Mouse (Mus musculus): ENCODE data around the gene Lrp2. TPM values are rescaled to one million over a fixed set of nuclear protein-coding genes. Genes with fewer than 3 reads are reported as not detected.

The Lrp2 gene
- polyA plus RNA-seq, 1 experiment from 2014 or later, result 0.04 TPM

- Histone ChIP-seq H3K27me3 (no peaks in the 10 kb centered on the region), H3K36me3 (no peaks in the 10 kb centered on the region), H3K27ac (no peak overlapping the region), H3K9me3 (no peaks in the 10 kb centered on the region), H3K4me3 (no peak overlapping the region), H3K4me1 (no peaks in the 10 kb centered on the region), H3K4me2 (replicated peaks) (no peak overlapping the region), H3K9ac (no peak overlapping the region)
- WGBS, result 78% methylated on average over 3 of the region's 3 CpGs
- no peak for ATAC-seq (ENCODE audit: low FRiP score, low read depth)
These were observed 199.6 kb downstream of the Lrp2 start for GRCm38 (mm10) chr2:69386118-69386871.

GRCm38 (mm10) chr2:69382838-69383237 is 203.0 kb downstream of the Lrp2 start:
- Histone ChIP-seq H3K9ac (no peak overlapping the region), H3K36me3 (no peaks in the 10 kb centered on the region), H3K27me3 (no peaks in the 10 kb centered on the region), H3K4me2 (replicated peaks) (no peak overlapping the region), H3K4me1 (peaks cover 3% of the 10 kb centered on the region; the same call in 1 of the 2 replicates), H3K9me3 (no peaks in the 10 kb centered on the region), H3K4me3 (no peak overlapping the region), H3K27ac (no peak overlapping the region)
- ATAC-seq (ENCODE audit: low FRiP score, low read depth), result no peak
- WGBS, result 89% methylated on average over 5 of the region's 5 CpGs

GRCm38 (mm10) chr2:69381740-69382139 is 204.1 kb downstream of the Lrp2 start:
- Histone ChIP-seq H3K4me3 (no peak overlapping the region), H3K9ac (no peak overlapping the region), H3K9me3 (no peaks in the 10 kb centered on the region), H3K4me1 (peaks cover 3% of the 10 kb centered on the region; the same call in 1 of the 2 replicates), H3K4me2 (replicated peaks) (no peak overlapping the region), H3K27ac (no peak overlapping the region), H3K36me3 (no peaks in the 10 kb centered on the region), H3K27me3 (no peaks in the 10 kb centered on the region)
- 41% methylated on average over 8 of the region's 8 CpGs for WGBS
- no peak for ATAC-seq (ENCODE audit: low FRiP score, low read depth)

- Histone ChIP-seq H3K4me2 (replicated peaks) (no peak within 1 kb of the TSS), H3K4me3 (no peak within 1 kb of the TSS), H3K4me1 (peaks cover 3% of the 10 kb centered on the region; the same call in 1 of the 2 replicates), H3K9me3 (no peaks in the 10 kb centered on the region), H3K27ac (no peak within 1 kb of the TSS), H3K27me3 (no peaks in the 10 kb centered on the region), H3K36me3 (no peaks in the 10 kb centered on the region), H3K9ac (no peak within 1 kb of the TSS)
- WGBS, result 58% methylated on average over 13 of the region's 13 CpGs
- ATAC-seq (ENCODE audit: low FRiP score, low read depth), result no peak
These were observed 205.6 kb downstream of the Lrp2 start, which contains the start of gene Dhrs9 for GRCm38 (mm10) chr2:69380281-69380680. Gene Dhrs9, plus strand, starts transcription at chr2:69380445.

GRCm38 (mm10) chr2:69379801-69380200 is 206.1 kb downstream of the Lrp2 start:
- no peak overlapping the region for H3K27ac ChIP-seq
- no peaks in the 10 kb centered on the region for H3K9me3 ChIP-seq
- no peak overlapping the region for H3K9ac ChIP-seq
- H3K4me2 ChIP-seq (replicated peaks), result no peak overlapping the region
- no peak for ATAC-seq (ENCODE audit: low FRiP score, low read depth)
- H3K27me3 ChIP-seq, result no peaks in the 10 kb centered on the region
- H3K4me3 ChIP-seq, result no peak overlapping the region
- peaks cover 3% of the 10 kb centered on the region; the same call in 1 of the 2 replicates for H3K4me1 ChIP-seq
- 50% methylated on average over 1 of the region's 1 CpGs for WGBS
- no peaks in the 10 kb centered on the region for H3K36me3 ChIP-seq

GRCm38 (mm10) chr2:69376780-69377179 is 209.1 kb downstream of the Lrp2 start:
- Histone ChIP-seq H3K27me3 (no peaks in the 10 kb centered on the region), H3K9me3 (no peaks in the 10 kb centered on the region), H3K27ac (no peak overlapping the region), H3K36me3 (no peaks in the 10 kb centered on the region), H3K4me3 (no peak overlapping the region), H3K9ac (no peak overlapping the region), H3K4me2 (replicated peaks) (no peak overlapping the region), H3K4me1 (peaks cover 3% of the 10 kb centered on the region; the same call in 1 of the 2 replicates)
- no peak for ATAC-seq (ENCODE audit: low FRiP score, low read depth)
- WGBS, result 77% methylated on average over 2 of the region's 2 CpGs

Other genes with a start within 250 kb of the Lrp2 start
- gene Abcb11, start 243.4 kb downstream of the Lrp2 start, polyA plus RNA-seq (2015; fragmentation: Nextera tagmentation; extraction: Ambion mirVana), result not detected in 2 replicates
- not detected in 2 replicates for gene Dhrs9, start 205.6 kb downstream of the Lrp2 start, polyA plus RNA-seq (2015; fragmentation: Nextera tagmentation; extraction: Ambion mirVana)
- 20.5 and 21.6 TPM in 2 replicates for gene Bbs5, start 61.1 kb upstream of the Lrp2 start, polyA plus RNA-seq (2015; fragmentation: Nextera tagmentation; extraction: Ambion mirVana)
- 17.6 and 22.0 TPM in 2 replicates for gene Klhl41, start 84.1 kb upstream of the Lrp2 start, polyA plus RNA-seq (2015; fragmentation: Nextera tagmentation; extraction: Ambion mirVana)
- gene Fastkd1, start 127.5 kb upstream of the Lrp2 start, polyA plus RNA-seq (2015; fragmentation: Nextera tagmentation; extraction: Ambion mirVana), result 10.3 and 12.1 TPM in 2 replicates
- 169 and 174 TPM in 2 replicates for gene Ppig, start 136.5 kb upstream of the Lrp2 start, polyA plus RNA-seq (2015; fragmentation: Nextera tagmentation; extraction: Ambion mirVana)
- 1.9 and 2.3 TPM in 2 replicates for gene Ccdc173, start 203.5 kb upstream of the Lrp2 start, polyA plus RNA-seq (2015; fragmentation: Nextera tagmentation; extraction: Ambion mirVana)
- gene Phospho2, start 203.6 kb upstream of the Lrp2 start, polyA plus RNA-seq (2015; fragmentation: Nextera tagmentation; extraction: Ambion mirVana), result 22.2 and 25.2 TPM in 2 replicates
- gene Klhl23, start 235.9 kb upstream of the Lrp2 start, polyA plus RNA-seq (2015; fragmentation: Nextera tagmentation; extraction: Ambion mirVana), result 29.2 and 31.6 TPM in 2 replicates